Mouse (Mus musculus) embryonic facial prominence, embryonic 14.5 days (tissue): ENCODE results near the gene Thap4. TPM values are rescaled to one million over a fixed set of nuclear protein-coding genes. Genes with fewer than 3 reads are reported as not detected.

Experiments
- ATAC-seq: fragments of 200-750 bp; cut with Nextera tagmentation; 2 replicates; pipeline ENCODE4 v1.8.0; 2017; ENCODE audit warnings: low read depth, moderate number of reproducible peaks, moderate TSS enrichment
- DNase-seq: peaks from one replicate; pipeline ENCODE4 v3.0.0-alpha.2; 2015; ENCODE audit warnings: low spot score
- H3K27ac ChIP-seq: fragments of 300-500 bp; sonication (generic); replicated peaks from 2 replicates; pipeline ENCODE4 v1.5.1; 2014; ENCODE audit warnings: low read depth, mild to moderate bottlenecking, low read length, moderate library complexity
- H3K27me3 ChIP-seq: fragments of 300-500 bp; sonication (generic); replicated peaks from 2 replicates; pipeline ENCODE4 v1.6.1; 2014; ENCODE audit warnings: low read length; ENCODE audit not compliant: control insufficient read depth, insufficient read depth
- H3K36me3 ChIP-seq: fragments of 300-500 bp; sonication (generic); 2 replicates; pipeline ENCODE4 v1.6.1; 2014; ENCODE audit warnings: low read length, mixed read lengths; ENCODE audit not compliant: control insufficient read depth, insufficient read depth
- H3K4me1 ChIP-seq: fragments of 300-500 bp; sonication (generic); 2 replicates; pipeline ENCODE4 v1.6.1; 2014; ENCODE audit warnings: antibody characterized with exemption, low read length; ENCODE audit not compliant: control insufficient read depth, insufficient read depth
- H3K4me2 ChIP-seq: fragments of 300-500 bp; sonication (generic); 2 replicates; pipeline ENCODE4 v1.6.1; 2014; ENCODE audit warnings: low read depth, mild to moderate bottlenecking, low read length, moderate library complexity, mixed read lengths
- H3K4me3 ChIP-seq: fragments of 300-500 bp; sonication (generic); 2 replicates; pipeline ENCODE4 v1.5.1; 2014; ENCODE audit warnings: low read depth, mild to moderate bottlenecking, low read length
- H3K9ac ChIP-seq: fragments of 300-500 bp; sonication (generic); 2 replicates; pipeline ENCODE4 v1.6.1; 2014; ENCODE audit warnings: low read depth, mild to moderate bottlenecking, low read length, moderate library complexity, mixed read lengths
- H3K9me3 ChIP-seq: fragments of 300-500 bp; sonication (generic); 2 replicates; pipeline ENCODE4 v1.6.1; 2016; ENCODE audit warnings: low read length; ENCODE audit not compliant: control insufficient read depth
- WGBS: fragments of 180-500 bp; shearing (Covaris S2); extraction: QIAGEN DNeasy Blood & Tissue Kit; methylation state at CpG from one replicate; pipeline ENCODE4 v1.1.7; 2014; 5-methylcytosine and 5-hydroxymethylcytosine counted together
- polyA plus RNA-seq: library from polyadenylated mRNA; unstranded; fragments of >200 nt; fragmentation: Nextera tagmentation; extraction: Ambion mirVana; gene quantifications from 2 replicates; pipeline ENCODE4 v1.2.1, GENCODE M21; 2014

Gene Thap4
- polyA plus RNA-seq, 1 experiment from 2014 or later: 44.9 TPM

DNA sequence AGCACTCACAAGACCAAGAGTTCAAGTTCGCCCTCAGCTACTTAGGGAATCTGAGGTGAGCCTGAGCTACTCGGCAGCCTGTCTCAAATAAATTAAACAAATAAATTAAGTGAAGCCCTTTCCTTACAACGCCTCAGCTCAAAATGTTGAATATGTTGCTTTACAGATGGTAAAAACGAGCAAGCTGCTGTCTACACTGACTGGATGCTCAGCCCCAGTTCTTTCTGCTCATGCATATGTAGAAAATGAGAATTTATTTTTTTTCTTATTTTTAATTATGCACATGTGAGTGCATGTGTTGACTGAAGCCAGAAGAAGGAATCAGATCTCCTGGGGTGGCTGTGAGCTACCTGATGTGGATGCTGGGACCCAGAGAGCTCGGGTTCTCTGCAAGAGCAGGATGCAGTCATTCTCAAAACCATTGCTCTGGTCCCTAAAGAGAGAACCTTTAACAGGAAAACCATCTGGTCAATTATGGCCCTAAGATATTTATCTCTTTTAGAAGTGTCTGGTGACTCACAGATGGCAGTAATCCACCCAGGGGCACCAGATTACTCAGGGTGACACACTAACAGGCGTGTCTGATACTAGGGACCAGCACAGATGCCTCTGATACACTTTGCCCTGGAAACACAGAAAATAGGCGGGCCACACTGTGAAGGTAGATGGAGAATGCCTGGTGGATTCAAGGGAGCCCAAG, 98.2 kb downstream of the Thap4 start:
- Histone ChIP-seq H3K4me3 (no peak overlapping the region), H3K27ac (no peak overlapping the region), H3K4me1 (no peaks in the 10 kb centered on the region), H3K9ac (no peak overlapping the region), H3K9me3 (0 out of 2 replicates have a peak, but pooled peaks cover 5% of the 10 kb centered on the region), H3K36me3 (no peaks in the 10 kb centered on the region), H3K27me3 (no peaks in the 10 kb centered on the region), H3K4me2 (no peak overlapping the region)
- DNase-seq (no peak), ATAC-seq (no peak)
- WGBS: 53% methylated on average over 7 of the region's 7 CpGs

DNA sequence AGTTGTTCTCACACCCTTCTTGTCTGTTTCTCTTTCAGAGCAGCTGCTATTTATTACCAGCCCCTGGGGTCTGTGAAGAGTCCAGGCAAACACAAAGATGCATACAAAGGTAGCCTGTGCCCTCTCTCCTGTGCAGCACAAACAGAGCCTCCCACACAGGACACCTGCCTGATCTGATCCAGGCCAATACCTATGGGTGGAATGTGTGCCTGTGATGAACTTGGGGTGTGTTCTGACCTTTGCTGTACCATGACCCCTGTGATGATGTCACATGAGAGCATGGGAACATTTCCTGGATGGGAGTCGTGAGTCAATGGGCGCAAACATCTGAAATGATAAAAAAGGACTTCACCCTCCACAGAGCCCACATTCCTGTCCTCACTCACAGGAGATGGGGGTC, 99.9 kb downstream of the Thap4 start:
- ATAC-seq (no peak), DNase-seq (no peak)
- WGBS: 62% methylated on average over 2 of the region's 2 CpGs
- H3K4me1 ChIP-seq: no peaks in the 10 kb centered on the region
- no peaks in the 10 kb centered on the region for H3K27me3 ChIP-seq
- H3K36me3 ChIP-seq: no peaks in the 10 kb centered on the region
- no peaks in the 10 kb centered on the region for H3K9me3 ChIP-seq
- no peak overlapping the region for H3K4me2 ChIP-seq
- no peak overlapping the region for H3K27ac ChIP-seq
- no peak overlapping the region for H3K4me3 ChIP-seq
- H3K9ac ChIP-seq: no peak overlapping the region

DNA sequence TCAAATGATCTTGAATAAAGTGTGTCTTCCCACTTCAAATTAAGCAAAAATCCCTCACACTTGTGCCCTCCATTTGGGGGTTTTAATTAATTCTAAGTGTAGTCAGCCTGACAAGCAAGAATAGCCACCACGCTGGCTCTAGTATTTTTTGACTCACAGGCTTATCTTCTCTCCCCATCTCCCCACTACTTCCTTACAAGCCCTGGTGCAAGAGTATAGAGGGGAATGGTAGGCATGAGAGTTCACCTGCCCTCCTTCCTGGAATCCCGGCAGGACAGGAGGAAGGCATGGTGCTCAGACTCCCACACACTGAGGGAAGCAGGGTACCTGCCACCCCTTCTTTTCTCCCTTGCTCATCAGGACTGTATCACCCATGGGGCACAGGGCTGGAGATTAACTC, 100.4 kb downstream of the Thap4 start:
- 29% methylated on average over 2 of the region's 2 CpGs for WGBS
- Histone ChIP-seq H3K27me3 (no peaks in the 10 kb centered on the region), H3K9ac (no peak overlapping the region), H3K36me3 (no peaks in the 10 kb centered on the region), H3K4me1 (no peaks in the 10 kb centered on the region), H3K9me3 (no peaks in the 10 kb centered on the region), H3K4me3 (no peak overlapping the region), H3K4me2 (no peak overlapping the region), H3K27ac (no peak overlapping the region)
- ATAC-seq (no peak), DNase-seq (no peak)

Other genes starting within 250 kb of the Thap4 start
- gene Farp2, start 242.8 kb downstream of the Thap4 start, polyA plus RNA-seq: 10.0 and 12.6 TPM in 2 replicates
- gene Stk25, start 96.2 kb downstream of the Thap4 start, polyA plus RNA-seq: 190 and 200 TPM in 2 replicates
- 38.7 and 42.8 TPM in 2 replicates for gene Bok, start 69.2 kb downstream of the Thap4 start, polyA plus RNA-seq
- gene Atg4b, start 3.4 kb downstream of the Thap4 start, polyA plus RNA-seq: 81.7 and 84.8 TPM in 2 replicates
- gene Dtymk, start 47.1 kb upstream of the Thap4 start, polyA plus RNA-seq: 214 and 218 TPM in 2 replicates
- 11.7 and 12.4 TPM in 2 replicates for gene Ing5, start 49.1 kb upstream of the Thap4 start, polyA plus RNA-seq
- gene D2hgdh, start 70.0 kb upstream of the Thap4 start, polyA plus RNA-seq: 10.7 and 14.3 TPM in 2 replicates
- gene Gal3st2, start 106.4 kb upstream of the Thap4 start, polyA plus RNA-seq: 0.71 TPM in 1 of 2 replicates, not detected in the other
- 0.25 TPM in 1 of 2 replicates, not detected in the other for gene Gal3st2b, start 163.4 kb upstream of the Thap4 start, polyA plus RNA-seq
- 0.04 TPM in 1 of 2 replicates, not detected in the other for gene Gal3st2c, start 235.6 kb upstream of the Thap4 start, polyA plus RNA-seq